Mouse (Mus musculus) lung, adult 2 months (tissue): ENCODE measurements around the gene Trim60.

ENCODE experiments used
- CTCF ChIP-seq: fragments of 200-500 bp; IDR thresholded peaks from 2 replicates; pipeline ENCODE4 v1.5.1; 2011; ENCODE audit warnings: mild to moderate bottlenecking, low read length, control low read depth; ENCODE audit not compliant: insufficient read depth
- POLR2A ChIP-seq: fragments of 200-500 bp; IDR thresholded peaks from 2 replicates; pipeline ENCODE4 v1.6.1; 2011; ENCODE audit warnings: low read depth, mild to moderate bottlenecking, control low read depth, low read length, borderline replicate concordance; ENCODE audit errors: extremely low read depth

DNA sequence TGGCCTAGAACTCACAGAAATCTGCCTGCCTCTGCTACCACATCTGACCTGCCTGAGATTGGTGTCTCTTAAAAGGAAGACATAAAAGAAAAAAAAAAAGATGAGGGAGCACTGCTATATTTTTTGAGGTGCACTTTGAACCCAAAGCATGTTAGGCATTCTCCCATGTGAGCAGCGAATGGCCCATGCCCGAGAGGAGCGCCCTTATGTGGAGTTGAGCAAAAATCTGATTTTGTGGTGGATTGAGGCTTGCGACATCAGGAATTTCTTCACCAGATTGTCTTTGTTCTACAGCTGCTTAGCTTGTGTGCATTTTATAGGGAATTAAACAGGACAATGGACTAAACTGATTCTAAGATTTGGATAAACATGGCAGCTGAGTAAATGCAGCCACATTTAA, 28.8 kb upstream of the Trim60 start:
- no peak for TF ChIP-seq CTCF
- TF ChIP-seq POLR2A = no peak
